Mouse (Mus musculus): ENCODE results near the gene Prok1.
A peak's percentile ranks its signal among the peaks of the same experiment; 100 is the strongest.

The Prok1 gene

DNA sequence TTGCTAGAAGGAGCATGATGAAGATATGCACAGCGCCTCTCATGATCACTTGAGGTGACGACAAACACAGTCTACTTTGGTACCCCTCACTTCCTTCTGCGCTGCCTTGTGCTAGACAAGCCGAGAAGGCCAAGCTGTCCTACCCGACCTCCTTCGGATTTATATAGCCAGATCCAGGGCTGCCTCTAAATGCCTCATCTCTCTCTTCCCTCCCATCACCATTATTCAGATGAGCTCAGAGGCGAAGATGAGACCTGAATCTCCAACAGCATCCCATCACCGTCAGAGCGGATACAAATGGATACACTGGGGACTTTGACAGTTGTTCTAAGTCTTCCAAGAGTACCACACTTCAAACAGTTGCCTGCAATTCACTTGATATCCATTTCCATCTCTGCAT is at the start of gene Prok1:
Gene Prok1, minus strand, starts transcription at position 101 of the 400 bp plus-strand sequence.
- no peak for DNase-seq (ENCODE audit: low read depth, low spot score)

DNA sequence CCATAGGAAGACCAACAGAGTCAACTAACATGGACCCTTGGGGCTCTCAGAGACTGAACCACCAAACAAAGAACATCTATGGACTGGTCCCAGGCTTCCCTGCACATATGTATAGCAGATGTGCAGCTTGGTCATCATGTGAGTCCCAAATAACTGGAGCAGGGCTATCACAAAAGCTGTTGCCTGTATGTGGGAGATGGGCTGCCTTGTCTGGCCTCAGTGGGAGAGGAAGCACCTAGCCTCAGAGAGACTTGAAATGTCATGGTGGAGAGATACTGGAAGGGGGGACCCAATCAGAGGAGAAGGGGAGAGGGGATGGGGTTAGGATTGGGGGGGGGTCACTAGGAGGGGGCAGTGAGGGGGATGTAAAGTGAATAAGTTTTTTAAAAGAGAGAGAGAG is 47.8 kb upstream of the Prok1 start:
- DNase-seq (ENCODE audit: low read depth, low spot score): no peak

DNA sequence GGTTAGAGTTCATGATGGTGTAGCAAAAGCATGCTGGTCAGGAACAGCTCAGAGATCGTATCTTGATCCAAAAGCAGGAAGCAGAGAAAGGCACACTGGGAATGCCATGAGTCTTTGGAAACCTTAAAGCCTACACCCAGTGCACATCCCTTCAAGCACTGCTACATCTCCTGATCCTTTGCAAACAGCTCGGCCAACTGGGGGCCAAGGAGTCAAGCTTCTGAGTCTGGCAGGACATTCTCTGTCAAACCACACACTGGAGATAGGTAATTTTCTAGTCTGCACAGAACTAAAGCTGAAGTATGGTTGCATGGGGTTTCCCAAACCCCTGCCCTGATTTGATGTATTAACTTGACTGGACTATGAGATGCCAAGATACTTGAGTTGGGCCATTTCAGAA is 46.6 kb upstream of the Prok1 start:
- DNase-seq (ENCODE audit: low read depth, low spot score): no peak

DNA sequence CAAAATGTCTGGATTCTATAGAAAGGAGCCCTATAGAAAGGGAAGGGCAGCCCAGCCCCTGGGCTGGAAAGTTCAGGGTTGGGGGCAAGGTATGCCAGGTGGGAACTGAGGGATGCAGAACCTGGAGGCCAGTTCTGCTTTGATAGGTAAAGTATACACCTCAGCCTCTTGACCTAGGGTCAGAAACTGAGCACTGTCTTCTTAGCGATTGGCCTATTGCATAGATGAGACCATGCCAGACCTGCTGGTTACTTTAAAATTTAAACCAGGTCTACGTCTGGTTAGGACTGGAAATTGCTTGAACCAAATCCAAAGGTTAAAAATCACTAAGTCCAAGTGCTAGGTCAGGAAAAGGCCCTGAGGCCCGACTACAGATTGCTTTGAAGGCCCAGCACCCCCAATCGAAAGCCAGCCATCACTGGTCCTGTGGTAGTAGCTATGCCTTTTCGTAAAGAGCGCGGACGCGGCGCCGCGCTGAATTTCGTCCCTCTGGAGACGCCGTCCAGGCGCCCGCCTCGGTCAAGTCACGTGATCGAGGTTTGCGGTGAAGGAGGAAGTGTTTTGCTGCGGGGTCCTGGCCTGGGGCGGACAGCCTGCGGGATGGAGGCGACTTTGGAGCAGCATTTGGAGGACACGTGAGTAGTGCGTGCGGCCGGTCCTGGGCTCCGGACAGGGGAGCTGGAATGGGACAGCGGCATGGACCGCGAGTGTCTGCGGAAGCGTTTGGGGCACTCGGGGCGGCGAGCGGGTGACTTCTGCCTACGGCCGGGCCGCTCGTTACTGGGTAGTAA is 39.2 kb upstream of the Prok1 start, which contains the start of gene Lamtor5:
Gene Lamtor5, plus strand, starts transcription at position 380 of the 791 bp plus-strand sequence.
- peak; percentile 75 for DNase-seq (ENCODE audit: low read depth, low spot score)

DNA sequence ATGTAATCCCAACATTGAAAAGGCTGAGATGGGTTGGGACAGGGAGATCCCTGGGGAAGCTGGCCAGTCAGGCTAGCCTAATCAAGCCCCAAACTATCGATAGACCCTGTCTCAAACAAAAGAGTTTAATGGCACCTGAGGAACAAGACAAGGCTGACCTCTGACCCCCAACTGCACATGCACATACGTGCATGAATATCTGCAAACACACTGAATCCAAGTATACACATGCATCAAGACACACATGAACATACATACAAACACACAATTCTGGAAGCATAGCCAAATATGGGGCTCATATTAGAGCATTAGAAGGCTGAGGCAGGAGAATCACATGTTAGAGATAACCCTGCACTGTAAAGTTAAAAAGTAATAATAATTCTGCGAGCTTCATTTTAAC is 37.1 kb upstream of the Prok1 start:
- no peak for DNase-seq (ENCODE audit: low read depth, low spot score)

DNA sequence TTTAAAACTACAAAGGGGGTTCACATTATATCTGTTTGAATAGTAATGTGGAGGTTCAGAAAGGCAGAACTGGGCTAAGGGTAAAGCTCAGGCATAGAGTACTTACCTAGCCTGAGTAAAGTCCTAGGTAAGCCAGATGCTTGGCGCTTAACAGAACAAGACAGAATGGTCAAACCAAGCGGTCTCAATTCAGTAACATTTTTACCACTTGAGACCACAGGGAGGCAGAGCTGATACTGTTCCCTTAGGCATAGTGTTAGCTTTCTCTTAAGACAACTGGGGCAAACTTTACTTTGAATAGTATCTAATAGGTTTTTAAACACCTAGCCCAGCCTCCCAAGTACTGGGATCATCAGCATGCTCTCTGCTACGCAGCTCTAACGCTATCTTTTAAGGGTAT is 36.5 kb upstream of the Prok1 start:
- DNase-seq (ENCODE audit: low read depth, low spot score): no peak

DNA sequence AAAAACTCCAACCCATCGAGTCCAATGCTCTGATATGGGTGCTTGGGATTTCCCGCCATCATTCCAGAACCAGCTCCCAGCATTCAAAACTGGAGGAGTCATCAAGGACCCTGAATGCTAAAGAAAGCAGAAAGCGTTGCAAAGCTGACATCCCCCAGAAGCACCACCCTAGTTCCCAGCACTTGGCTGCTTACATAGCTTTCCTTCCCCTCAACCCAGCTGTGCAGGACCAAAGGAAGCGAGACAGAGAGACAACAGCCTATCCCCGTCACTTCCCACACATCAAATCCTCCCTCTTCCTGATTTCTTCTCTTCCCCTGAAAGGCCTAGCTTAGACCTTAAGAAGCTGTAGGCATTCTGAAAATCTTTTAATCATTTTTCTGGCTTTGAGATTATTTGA is 35.8 kb upstream of the Prok1 start:
- DNase-seq (ENCODE audit: low read depth, low spot score): no peak

DNA sequence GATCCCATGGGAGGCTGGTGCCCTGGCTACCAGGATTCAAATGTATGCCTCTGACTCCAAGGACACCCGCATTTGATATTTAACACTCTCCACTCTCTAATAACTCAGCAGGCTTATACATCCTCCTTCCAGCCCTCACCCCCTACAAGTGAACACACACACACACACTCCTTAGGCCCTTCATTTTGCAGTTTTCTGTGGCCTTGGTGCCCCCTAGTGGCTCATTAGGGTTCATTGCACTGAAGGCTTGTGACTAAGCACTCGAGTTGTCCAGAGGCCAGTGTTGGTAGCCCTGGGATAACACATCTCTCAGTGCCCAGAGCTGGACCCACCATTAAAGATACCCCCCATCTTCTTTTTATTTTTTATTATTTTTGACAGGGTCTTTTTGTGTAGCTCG is 34.3 kb upstream of the Prok1 start:
- no peak for DNase-seq (ENCODE audit: low read depth, low spot score)

DNA sequence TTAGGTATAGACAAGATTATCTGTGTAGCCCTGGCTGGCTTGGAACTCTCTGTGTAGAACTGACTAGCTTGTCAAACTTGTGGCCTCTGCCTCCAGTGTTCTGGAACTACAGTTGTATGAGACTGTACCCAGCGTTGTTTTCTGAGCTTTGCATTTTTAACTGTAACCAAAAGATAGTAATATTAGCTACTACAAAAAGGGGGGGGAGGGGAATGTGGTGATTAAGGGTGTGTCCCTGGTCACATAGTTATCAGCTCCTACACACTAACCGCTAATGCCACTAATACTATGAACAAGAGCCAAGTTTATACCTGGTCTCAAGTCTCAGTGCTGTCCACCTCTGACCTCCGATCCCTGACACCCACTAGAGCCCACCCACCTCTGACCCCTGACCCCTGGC is 32.9 kb upstream of the Prok1 start:
- no peak for DNase-seq (ENCODE audit: low read depth, low spot score)

DNA sequence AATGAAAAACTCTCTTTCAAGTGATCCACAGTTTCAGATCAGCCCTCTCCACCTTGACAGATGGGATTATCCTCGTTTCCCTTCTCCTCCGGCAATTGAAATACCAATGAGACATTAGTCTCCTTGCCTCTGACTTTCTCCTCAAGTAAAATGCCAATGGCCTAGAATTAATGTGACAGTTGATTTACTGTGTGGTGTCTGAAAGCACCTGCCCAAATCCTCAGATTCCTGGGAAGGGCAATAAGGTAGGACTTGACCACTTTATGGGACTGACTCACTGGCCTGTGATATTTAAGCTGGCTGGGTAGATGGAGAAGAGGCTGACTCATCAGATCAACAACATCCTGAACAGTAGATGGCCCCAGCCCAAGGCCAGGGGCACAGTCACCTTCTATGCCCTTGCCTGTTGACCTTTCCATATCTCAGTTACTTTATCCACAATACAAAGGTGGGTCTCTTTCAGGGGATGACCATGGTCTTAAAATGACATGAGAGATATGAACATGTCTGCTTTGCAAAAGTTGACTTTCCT is 27.4 kb upstream of the Prok1 start:
- DNase-seq (ENCODE audit: low read depth, low spot score): no peak

DNA sequence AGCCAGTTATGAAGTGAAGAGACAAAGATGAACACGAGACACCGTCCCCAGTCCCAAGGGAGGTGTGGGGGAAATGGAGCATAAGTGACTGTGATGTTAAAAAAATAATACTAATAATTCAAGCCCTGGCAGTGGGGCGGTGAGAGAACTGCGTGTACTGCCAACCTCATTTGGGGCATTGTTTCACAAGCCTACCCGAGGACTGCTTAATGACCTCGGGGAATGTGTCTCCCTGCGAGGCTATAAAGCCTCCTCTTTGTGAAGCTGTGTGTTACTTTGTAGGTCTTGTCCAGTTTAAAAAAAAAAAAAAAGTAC is 22.3 kb upstream of the Prok1 start:
- DNase-seq (ENCODE audit: low read depth, low spot score): no peak

DNA sequence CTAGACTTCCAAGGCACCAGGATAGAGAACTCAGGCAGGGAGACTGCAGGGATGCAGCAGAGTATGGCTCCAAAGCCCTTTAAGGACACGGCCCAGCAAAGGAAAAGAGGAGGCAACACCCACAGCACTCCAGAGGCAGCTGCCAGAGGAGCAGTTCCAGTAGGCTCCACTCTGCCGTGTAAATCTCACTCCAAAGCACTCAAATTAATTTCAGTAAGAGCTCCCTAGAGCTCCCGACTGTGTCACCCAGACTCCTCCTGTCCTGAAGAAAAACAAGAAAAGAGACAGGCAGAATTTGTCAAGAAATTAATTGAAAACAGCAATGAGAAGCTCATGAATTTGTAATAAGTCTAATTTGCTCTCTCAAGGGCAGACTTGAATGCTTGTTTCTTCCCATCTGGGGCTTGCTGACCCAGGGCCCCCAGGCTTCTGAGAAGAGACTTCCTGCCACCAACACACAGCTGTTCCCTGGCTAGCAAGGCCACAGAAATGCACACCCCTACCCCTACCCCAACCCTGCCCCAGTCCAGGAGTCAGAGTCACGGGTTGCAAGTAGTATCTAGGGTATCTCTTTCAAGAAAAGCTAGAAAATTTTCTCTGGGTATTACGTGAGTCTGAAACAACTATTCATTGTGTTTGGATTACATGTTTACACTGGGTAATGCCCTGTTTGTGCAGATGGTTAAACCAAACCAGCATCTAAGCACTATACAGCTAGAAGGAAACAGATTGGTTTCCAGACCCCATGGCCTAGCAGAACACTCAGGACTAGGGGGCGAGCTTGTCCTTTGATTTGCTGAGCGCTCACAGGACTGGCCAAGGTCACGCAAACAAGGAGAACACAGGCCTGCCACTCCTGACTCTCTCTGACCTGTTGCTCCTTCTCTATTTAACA is 21.7 kb upstream of the Prok1 start:
- DNase-seq (ENCODE audit: low read depth, low spot score): no peak

DNA sequence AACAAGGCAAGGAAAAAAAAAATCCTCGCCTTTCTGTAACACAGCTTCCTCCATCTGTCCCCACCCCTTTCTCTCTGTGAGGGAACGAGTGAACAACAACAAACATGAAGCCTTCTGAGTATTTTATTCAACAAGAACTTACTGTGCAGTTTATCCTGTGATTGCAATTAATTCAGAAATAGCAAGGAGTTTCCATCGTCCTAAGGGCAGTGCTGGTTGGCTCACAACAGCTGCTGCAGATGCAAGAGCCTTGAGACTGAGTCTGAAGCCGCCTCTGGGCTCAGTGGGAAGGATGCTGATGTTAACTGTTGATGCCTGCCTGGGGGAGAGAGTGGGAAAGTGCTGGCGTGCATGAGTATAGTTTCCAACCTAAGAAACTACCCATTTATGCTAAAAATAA is 18.4 kb upstream of the Prok1 start:
- no peak for DNase-seq (ENCODE audit: low read depth, low spot score)

DNA sequence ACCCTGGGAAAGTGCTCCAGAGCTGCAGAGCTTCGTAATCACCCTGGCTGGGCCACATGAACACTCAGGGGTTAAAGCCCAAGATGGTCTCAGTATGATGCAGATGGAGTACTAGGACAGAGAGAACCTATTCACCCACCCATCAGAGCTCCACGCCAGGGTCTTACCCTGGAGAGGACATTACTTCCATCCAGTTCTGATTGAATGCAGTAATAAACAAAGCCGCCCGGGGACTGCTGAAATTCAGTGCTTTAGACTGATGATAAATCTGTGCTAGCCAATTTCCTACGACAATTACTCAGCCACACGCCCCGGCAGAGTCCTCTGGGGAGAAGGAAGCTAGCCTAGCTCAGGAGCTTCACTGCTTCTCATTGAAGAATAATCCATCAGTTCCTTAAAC is 17.2 kb upstream of the Prok1 start:
- no peak for DNase-seq (ENCODE audit: low read depth, low spot score)

DNA sequence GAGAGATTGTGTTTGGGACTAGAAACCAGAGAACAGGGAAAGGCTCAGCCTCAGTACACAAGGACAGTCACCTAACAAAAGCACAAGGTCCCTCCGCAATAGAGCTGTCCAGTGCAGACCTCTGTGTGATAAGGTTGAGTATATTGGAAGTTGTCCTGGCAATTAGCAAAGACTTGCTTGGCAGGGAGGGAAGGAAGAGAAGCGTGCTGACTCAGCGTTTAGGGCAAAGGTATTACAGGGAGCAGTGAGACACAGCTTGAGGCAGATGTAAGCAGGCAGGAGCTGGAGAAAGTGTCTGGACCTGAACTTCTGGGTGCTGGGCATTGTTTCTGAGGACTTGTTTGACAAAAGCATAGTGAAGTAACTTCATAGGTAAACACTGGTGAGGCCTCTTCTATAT is 16.5 kb upstream of the Prok1 start:
- DNase-seq (ENCODE audit: low read depth, low spot score): no peak

DNA sequence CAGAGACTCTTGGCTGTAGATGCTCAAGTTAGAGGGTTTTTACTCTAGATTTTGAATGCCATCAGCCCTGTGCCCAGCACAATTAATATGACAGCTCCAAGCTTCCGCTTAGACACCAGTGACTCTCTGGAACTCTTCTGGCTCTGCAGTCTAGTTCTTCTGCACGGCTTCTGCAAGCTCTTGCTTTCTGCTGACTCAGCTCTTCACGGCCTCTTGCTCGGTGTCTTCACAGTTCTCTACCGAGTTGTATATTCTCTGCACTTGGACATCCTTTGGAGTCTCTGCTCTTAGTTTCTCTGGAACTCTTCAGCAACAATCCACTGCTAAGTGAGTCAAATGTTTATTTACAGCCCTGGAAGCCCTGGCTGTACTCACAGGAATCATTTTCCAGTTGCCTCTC is 14.4 kb upstream of the Prok1 start:
- no peak for DNase-seq (ENCODE audit: low read depth, low spot score)

DNA sequence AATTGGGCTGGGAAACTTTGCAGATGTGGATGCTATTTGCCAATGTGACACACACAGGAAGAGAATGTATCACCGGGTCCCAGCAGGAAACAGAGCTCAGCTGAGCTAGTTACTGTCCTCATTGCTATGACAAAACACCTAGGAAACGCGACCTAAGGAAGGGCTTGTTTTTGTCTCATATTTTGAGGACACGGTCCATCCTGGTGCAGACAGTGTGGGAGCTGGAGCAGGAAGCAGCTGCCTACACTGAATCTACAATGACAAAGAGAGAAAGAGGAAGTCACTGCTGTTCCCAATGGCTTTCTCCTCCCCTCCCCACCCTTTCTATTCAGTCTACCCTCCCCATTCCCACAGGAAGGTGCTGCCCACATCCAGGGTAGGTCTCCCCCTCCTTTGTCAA is 12.5 kb upstream of the Prok1 start:
- DNase-seq (ENCODE audit: low read depth, low spot score): no peak

DNA sequence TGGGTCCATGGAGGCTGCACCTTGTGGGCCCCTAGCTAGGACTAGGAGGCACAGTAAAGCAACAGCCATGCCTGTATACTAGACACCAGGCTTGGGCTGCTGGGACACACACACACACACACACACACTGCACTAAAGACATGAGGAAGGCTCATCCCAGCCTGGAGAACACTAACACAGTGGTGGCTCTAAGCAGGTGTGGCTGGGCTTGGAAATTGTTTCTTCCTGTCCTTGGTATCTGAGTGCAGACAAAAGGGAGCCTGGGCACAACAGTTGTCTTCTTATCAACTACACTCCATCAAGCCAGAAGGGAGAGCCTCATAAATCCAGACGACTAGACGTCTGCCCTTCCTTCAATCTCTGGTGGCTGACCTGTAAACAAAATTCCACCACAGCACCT is 10.8 kb upstream of the Prok1 start:
- no peak for DNase-seq (ENCODE audit: low read depth, low spot score)

DNA sequence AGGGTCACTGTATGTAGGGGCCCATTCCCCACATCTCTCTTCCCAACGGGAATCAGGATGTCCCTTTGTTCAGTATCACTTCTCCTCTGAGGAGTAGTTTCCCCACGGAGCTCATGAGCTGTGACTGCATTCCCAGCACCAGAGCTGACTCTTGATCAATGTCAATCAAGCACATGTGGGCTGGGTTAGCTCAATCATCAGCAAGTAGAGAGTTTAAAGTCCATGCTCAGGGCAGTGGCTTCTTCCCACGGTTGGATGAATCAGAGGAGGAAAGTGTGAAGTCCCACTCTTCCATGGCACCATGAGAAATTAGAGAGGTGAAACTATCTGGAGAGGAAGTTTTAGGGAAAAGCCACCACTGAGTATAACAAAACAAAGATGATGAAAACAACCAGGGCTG is 9.5 kb upstream of the Prok1 start:
- no peak for DNase-seq (ENCODE audit: low read depth, low spot score)

DNA sequence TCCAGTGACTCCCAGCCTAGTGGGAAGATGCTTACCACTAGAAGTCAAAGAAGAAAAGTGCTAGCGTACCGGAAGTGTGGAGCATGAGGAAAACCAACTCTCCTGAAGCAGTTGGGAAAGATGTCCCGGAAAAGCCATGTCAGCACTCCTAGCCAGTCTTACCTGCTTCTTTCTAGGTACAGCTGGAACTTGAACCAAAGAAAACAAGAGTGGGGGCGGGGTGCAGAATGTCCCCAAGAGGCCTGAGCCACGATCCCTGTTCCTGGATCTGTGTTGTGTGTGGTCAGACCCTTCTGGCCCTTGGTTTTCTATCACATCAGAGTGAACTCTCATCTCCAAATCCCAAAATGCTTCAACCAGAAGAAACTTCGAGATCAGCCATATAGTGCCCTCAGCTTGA is 7.4 kb upstream of the Prok1 start:
- DNase-seq (ENCODE audit: low read depth, low spot score): no peak

DNA sequence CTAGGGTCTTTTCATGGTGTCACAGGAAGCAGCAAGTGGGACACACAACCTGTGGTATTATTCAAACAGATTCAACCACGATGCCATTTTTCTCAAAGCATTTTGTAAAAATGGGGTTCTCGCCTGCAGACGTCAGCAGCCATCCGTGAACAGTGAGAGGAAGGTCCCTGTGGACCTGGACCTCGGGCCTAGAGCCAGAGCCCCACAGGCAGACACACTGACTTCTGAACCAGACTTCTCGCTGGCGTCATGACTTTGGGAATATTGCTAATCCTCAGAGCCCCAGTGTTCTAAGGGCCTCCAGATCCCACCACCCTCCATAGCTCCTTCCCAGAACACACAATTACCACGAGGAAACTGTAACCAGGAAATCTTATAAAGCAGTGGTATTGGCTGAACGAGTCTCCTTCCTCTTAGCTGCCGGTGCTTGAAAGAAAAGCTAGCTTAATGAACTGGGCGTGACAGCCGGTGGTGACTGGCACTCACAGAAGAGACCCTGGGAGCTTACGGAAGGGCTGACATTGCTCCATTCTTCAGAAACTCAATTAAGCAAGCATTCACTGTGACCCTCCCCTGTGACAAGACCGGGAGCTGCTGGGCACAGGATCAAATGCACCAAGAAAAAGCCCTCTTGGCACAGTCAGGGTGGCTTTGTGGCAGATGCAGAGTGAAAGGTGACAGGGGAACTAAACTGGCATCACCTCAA is 2.0 kb upstream of the Prok1 start:
- DNase-seq (ENCODE audit: low read depth, low spot score): no peak

DNA sequence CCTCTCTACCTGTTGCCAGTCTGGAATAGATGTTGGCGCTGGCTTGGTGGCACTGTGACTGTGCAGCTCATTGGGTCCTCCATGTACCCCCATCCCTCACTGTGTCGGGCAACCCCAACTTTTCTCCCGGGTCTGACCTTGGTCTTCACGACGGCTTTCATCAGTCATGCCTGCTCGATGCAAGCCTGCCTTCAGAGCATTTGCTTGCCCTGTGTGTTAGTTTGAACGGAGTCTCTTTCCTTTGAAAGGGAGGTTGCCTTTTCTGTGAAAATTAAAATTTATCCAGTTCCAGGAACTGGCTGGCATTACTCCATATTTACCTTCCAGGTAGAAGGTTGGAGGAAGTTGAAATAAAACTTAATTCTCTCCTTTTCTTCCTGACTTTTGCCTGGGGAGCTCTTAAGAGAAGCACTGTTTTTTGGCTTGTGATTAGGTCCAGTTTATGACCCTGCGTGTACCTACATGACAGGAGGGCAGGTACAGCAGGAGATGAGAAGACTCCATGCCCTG is 981 bp downstream of the Prok1 start:
- DNase-seq (ENCODE audit: low read depth, low spot score): no peak
